In genomic region chr3:138528265-138528664, GRCm38 (mm10) we compare ENCODE assay signal across 8 mouse cellular contexts. TPM values are rescaled to one million over a fixed set of nuclear protein-coding genes. Genes with fewer than 3 reads are reported as not detected.
DNase-seq lines count a peak whose midpoint lies in the region; ATAC-seq and TF ChIP-seq lines count a peak whose summit lies in the region.

No protein-coding gene starts in this region.

- peaks cover 30% of the 10 kb centered on the region for H3K4me1 ChIP-seq in heart, embryonic 12.5 days (replicated peaks)
- peaks cover 59% of the 10 kb centered on the region for H3K4me1 ChIP-seq in E14TG2a.4 (replicated peaks; ENCODE audit: low read depth, low read length)
- peaks cover 28% of the 10 kb centered on the region for H3K4me1 ChIP-seq in forebrain, embryonic 16.5 days (replicated peaks; ENCODE audit: control insufficient read depth, insufficient read depth, low read length)
- H3K4me1 ChIP-seq in liver, postnatal 0 days (ENCODE audit: insufficient read depth) = peaks cover 49% of the 10 kb centered on the region

- no peak for TF ChIP-seq CTCF in E14TG2a.4 (conservative IDR thresholded peaks at IDR 0.05; ENCODE audit: low read length)
- TF ChIP-seq CTCF in liver, postnatal 0 days (IDR thresholded peaks at IDR 0.05; ENCODE audit: low read depth) = no peak

- H3K4me2 ChIP-seq in heart, embryonic 12.5 days = peak overlapping the region; percentile 83
- peak overlapping the region; percentile 85 for H3K4me2 ChIP-seq in forebrain, embryonic 16.5 days (ENCODE audit: low read length)
- peak overlapping the region; percentile 91 for H3K4me2 ChIP-seq in liver, postnatal 0 days (ENCODE audit: low read depth, low read length)

- H3K36me3 ChIP-seq in heart, embryonic 12.5 days = no peaks in the 10 kb centered on the region
- peaks cover 10% of the 10 kb centered on the region; the same call in 1 of the 2 replicates for H3K36me3 ChIP-seq in E14TG2a.4 (ENCODE audit: insufficient read depth, low read length)
- H3K36me3 ChIP-seq in forebrain, embryonic 16.5 days (ENCODE audit: control insufficient read depth, insufficient read depth) = no peaks in the 10 kb centered on the region
- H3K36me3 ChIP-seq in liver, postnatal 0 days (replicated peaks; ENCODE audit: insufficient read depth, low read length) = no peaks in the 10 kb centered on the region

- no peak for TF ChIP-seq EP300 in liver, postnatal 0 days (IDR thresholded peaks at IDR 0.05; ENCODE audit: low read depth)

- H3K4me3 ChIP-seq in heart, embryonic 12.5 days = peak overlapping the region; percentile 93
- H3K4me3 ChIP-seq in E14TG2a.4 (replicated peaks; ENCODE audit: low read length) = peak overlapping the region; percentile 89
- peak overlapping the region; percentile 69 for H3K4me3 ChIP-seq in forebrain, embryonic 16.5 days (replicated peaks; ENCODE audit: low read length)
- peak overlapping the region; percentile 98 for H3K4me3 ChIP-seq in liver, postnatal 0 days (ENCODE audit: low read depth, low read length)

- H3K27ac ChIP-seq in heart, embryonic 12.5 days (ENCODE audit: poor library complexity, severe bottlenecking) = no peak overlapping the region
- no peak overlapping the region for H3K27ac ChIP-seq in forebrain, embryonic 16.5 days (ENCODE audit: low read length)
- H3K27ac ChIP-seq in liver, postnatal 0 days (ENCODE audit: low read depth) = peak overlapping the region; percentile 93

- no peak for DNase-seq in heart, adult 8-10 months (ENCODE audit: low spot score)
- DNase-seq in liver, postnatal 0 days = no peak
- no peak for DNase-seq in embryo, embryonic 9.5 days (ENCODE audit: extremely low spot score)
- no peak for DNase-seq in c-Kit-positive CD71-positive TER-119-positive erythroid progenitor cells, embryonic 14.5 days (ENCODE audit: low spot score)
- no peak for DNase-seq in thymus, postnatal 10 days (ENCODE audit: low spot score in 2 of 2)

- no peaks in the 10 kb centered on the region for H3K9me3 ChIP-seq in heart, embryonic 12.5 days (replicated peaks)
- H3K9me3 ChIP-seq in E14TG2a.4 (ENCODE audit: low read length) = no peaks in the 10 kb centered on the region
- no peaks in the 10 kb centered on the region for H3K9me3 ChIP-seq in forebrain, embryonic 16.5 days (ENCODE audit: control insufficient read depth, low read length)
- H3K9me3 ChIP-seq in liver, postnatal 0 days (ENCODE audit: low read length) = no peaks in the 10 kb centered on the region

- no peaks in the 10 kb centered on the region for H3K27me3 ChIP-seq in heart, embryonic 12.5 days (replicated peaks)
- H3K27me3 ChIP-seq in E14TG2a.4 (ENCODE audit: insufficient read depth, low read length) = peaks cover 14% of the 10 kb centered on the region
- H3K27me3 ChIP-seq in forebrain, embryonic 16.5 days (replicated peaks; ENCODE audit: control insufficient read depth, insufficient read depth, low read length) = no peaks in the 10 kb centered on the region; the same call in 1 of the 2 replicates
- H3K27me3 ChIP-seq in liver, postnatal 0 days (ENCODE audit: insufficient read depth, low read length) = no peaks in the 10 kb centered on the region

- peak overlapping the region; percentile 96 for H3K9ac ChIP-seq in heart, embryonic 12.5 days
- peak overlapping the region; percentile 93 for H3K9ac ChIP-seq in forebrain, embryonic 16.5 days (replicated peaks; ENCODE audit: low read depth, low read length)
- peak overlapping the region; percentile 98 for H3K9ac ChIP-seq in liver, postnatal 0 days (replicated peaks)

- WGBS in heart, embryonic 12.5 days = 2% methylated on average over 16 of the region's 16 CpGs
- WGBS in forebrain, embryonic 16.5 days = 3% methylated on average over 16 of the region's 16 CpGs
- WGBS in liver, postnatal 0 days (ENCODE audit: insufficient replicate concordance) = 4% methylated on average over 16 of the region's 16 CpGs

- ATAC-seq in heart, embryonic 12.5 days (ENCODE audit: insufficient number of reproducible peaks, low FRiP score) = no peak
- ATAC-seq in forebrain, embryonic 16.5 days = no peak
- ATAC-seq in liver, postnatal 0 days = no peak

RNA-seq across cellular contexts. Expression of gene Eif4e, which starts 2.3 kb away (rescaled TPM):
- polyA plus RNA-seq in heart, embryonic 12.5 days (2016; fragmentation: Nextera tagmentation; extraction: Ambion mirVana) = 244 and 259 TPM in 2 replicates
- 100 to 1,000 TPM; 177 to 243 (median 205) TPM for total RNA-seq in heart, adult 8-10 months (2022)
- polyA plus RNA-seq in forebrain, embryonic 16.5 days (2015; fragmentation: Nextera tagmentation; extraction: Ambion mirVana) = 388 and 397 TPM in 2 replicates
- 93.7 and 98.3 TPM in 2 replicates for polyA plus RNA-seq in liver, postnatal 0 days (2015; fragmentation: Nextera tagmentation; extraction: Ambion mirVana)

RNA-seq across cellular contexts. Expression of gene Metap1, which starts 39.0 kb away (rescaled TPM):
- 38.8 and 40.9 TPM in 2 replicates for polyA plus RNA-seq in heart, embryonic 12.5 days (2016; fragmentation: Nextera tagmentation; extraction: Ambion mirVana)
- total RNA-seq in heart, adult 8-10 months (2022) = 10 to 100 TPM; 38.3 to 41.3 (median 40.2) TPM
- polyA plus RNA-seq in forebrain, embryonic 16.5 days (2015; fragmentation: Nextera tagmentation; extraction: Ambion mirVana) = 48.0 and 52.3 TPM in 2 replicates
- polyA plus RNA-seq in liver, postnatal 0 days (2015; fragmentation: Nextera tagmentation; extraction: Ambion mirVana) = 17.3 and 17.4 TPM in 2 replicates
